Mouse (Mus musculus) CH12.LX (cell line): ENCODE data around the gene Fap. TPM values are rescaled to one million over a fixed set of nuclear protein-coding genes. Genes with fewer than 3 reads are reported as not detected.

Experiments used
- DNase-seq: peaks from one replicate; pipeline ENCODE4 v3.0.0-alpha.2; 2013; ENCODE audit errors: extremely low read depth
- H3K27ac ChIP-seq: 2 replicates; pipeline ENCODE4 v1.5.1; 2012; ENCODE audit warnings: low read depth, mild to moderate bottlenecking, control low read depth, moderate library complexity; ENCODE audit not compliant: insufficient read depth
- H3K27me3 ChIP-seq: replicated peaks from 2 replicates; pipeline ENCODE3; 2012; ENCODE audit warnings: inconsistent platforms
- H3K36me3 ChIP-seq, 2 experiments: replicated peaks in 1 of 2; 2 replicates each; pipeline versions ENCODE3 to v1.6.1; 2012; ENCODE audit warnings: inconsistent platforms in 1 of 2, low read length in 1 of 2, mild to moderate bottlenecking in 1 of 2, mixed read lengths in 1 of 2, moderate library complexity in 1 of 2; ENCODE audit not compliant: control insufficient read depth in 1 of 2, insufficient read depth in 1 of 2
- H3K4me1 ChIP-seq, 2 experiments: 2 replicates each; pipeline ENCODE4 v1.6.1; 2012; ENCODE audit warnings: inconsistent platforms in 1 of 2, moderate library complexity in 1 of 2; ENCODE audit not compliant: insufficient read depth in 2 of 2, control insufficient read depth in 1 of 2
- H3K4me2 ChIP-seq: 2 replicates; pipeline ENCODE4 v1.6.1; 2012; ENCODE audit warnings: low read depth, mild to moderate bottlenecking, control low read depth; ENCODE audit not compliant: poor library complexity, insufficient read depth, severe bottlenecking
- H3K4me3 ChIP-seq, 3 experiments: fragments of 150-350 bp in 1 of 3; sonication (generic) in 1 of 3; replicated peaks in 1 of 3; 2 replicates each; pipeline versions ENCODE3 to v1.5.1; 2011 to 2012; ENCODE audit warnings: low read depth in 2 of 3, low read length in 2 of 3, mild to moderate bottlenecking in 2 of 3, moderate library complexity in 2 of 3, control low read depth in 1 of 3, improper control_type of control experiment in 1 of 3, inconsistent platforms in 1 of 3, mixed read lengths in 1 of 3; ENCODE audit not compliant: poor library complexity in 1 of 3
- H3K79me2 ChIP-seq: replicated peaks from 2 replicates; pipeline ENCODE4 v1.6.1; 2012; ENCODE audit warnings: mild to moderate bottlenecking, moderate library complexity; ENCODE audit not compliant: control insufficient read depth, poor library complexity, insufficient read depth, severe bottlenecking; ENCODE audit errors: extremely low read depth
- H3K9ac ChIP-seq: 2 replicates; pipeline ENCODE4 v1.6.1; 2012; ENCODE audit warnings: low read depth, mild to moderate bottlenecking, control low read depth, moderate library complexity; ENCODE audit not compliant: insufficient read depth
- H3K9me3 ChIP-seq: replicated peaks from 2 replicates; pipeline ENCODE3; 2012; ENCODE audit warnings: low read length, inconsistent platforms, mixed read lengths
- BHLHE40 ChIP-seq: IDR thresholded peaks from 2 replicates; pipeline ENCODE4 v1.6.1; 2011; ENCODE audit warnings: mild to moderate bottlenecking, low read depth, low read length, improper control_type of control experiment
- CHD1 ChIP-seq: IDR thresholded peaks from 2 replicates; pipeline ENCODE4 v1.6.1; 2012; ENCODE audit warnings: low read depth, low read length, improper control_type of control experiment, inconsistent platforms
- CTCF ChIP-seq, 2 experiments: IDR thresholded peaks in 1 of 2; conservative IDR thresholded peaks in 1 of 2; 2 replicates each; pipeline ENCODE4 v1.5.1; 2011 to 2012; ENCODE audit warnings: low read depth in 2 of 2, low read length in 2 of 2, improper control_type of control experiment in 1 of 2, inconsistent platforms in 1 of 2, mild to moderate bottlenecking in 1 of 2, moderate library complexity in 1 of 2
- E2F4 ChIP-seq: IDR thresholded peaks from 2 replicates; pipeline ENCODE4 v1.6.1; 2011; ENCODE audit warnings: low read depth, low read length, improper control_type of control experiment; ENCODE audit not compliant: insufficient replicate concordance
- ELF1 ChIP-seq: IDR thresholded peaks from 2 replicates; pipeline ENCODE4 v1.6.1; 2014; ENCODE audit warnings: low read depth, mild to moderate bottlenecking, inconsistent platforms, low read length, improper control_type of control experiment
- GABPA ChIP-seq: IDR thresholded peaks from 2 replicates; pipeline ENCODE4 v1.6.1; 2012; ENCODE audit warnings: low read depth, low read length, improper control_type of control experiment, inconsistent platforms; ENCODE audit not compliant: insufficient replicate concordance
- HCFC1 ChIP-seq: IDR thresholded peaks from 2 replicates; pipeline ENCODE4 v1.6.1; 2012; ENCODE audit warnings: low read depth, mild to moderate bottlenecking, inconsistent platforms, low read length, improper control_type of control experiment
- IRF4 ChIP-seq: IDR thresholded peaks from 2 replicates; pipeline ENCODE4 v1.6.1; 2014; ENCODE audit warnings: low read depth, mild to moderate bottlenecking, inconsistent platforms, low read length, improper control_type of control experiment
- KAT2A ChIP-seq: IDR thresholded peaks from 2 replicates; pipeline ENCODE4 v1.6.1; 2012; ENCODE audit warnings: low read length, improper control_type of control experiment, inconsistent platforms; ENCODE audit not compliant: insufficient replicate concordance
- MAFK ChIP-seq: IDR thresholded peaks from 2 replicates; pipeline ENCODE4 v1.6.1; 2011; ENCODE audit warnings: low read length, improper control_type of control experiment; ENCODE audit not compliant: insufficient replicate concordance
- POLR2A ChIP-seq: IDR thresholded peaks from 2 replicates; pipeline ENCODE4 v1.6.1; 2011; ENCODE audit warnings: low read depth, mild to moderate bottlenecking, improper control_type of control experiment, low read length
- POLR2AphosphoS2 ChIP-seq: IDR thresholded peaks from 2 replicates; pipeline ENCODE4 v1.6.1; 2011; ENCODE audit warnings: low read depth, low read length, improper control_type of control experiment
- TBP ChIP-seq: conservative IDR thresholded peaks from 2 replicates; pipeline ENCODE4 v1.6.1; 2011; ENCODE audit warnings: low read depth, low read length, improper control_type of control experiment
- TCF12 ChIP-seq: IDR thresholded peaks from 2 replicates; pipeline ENCODE4 v1.6.1; 2014; ENCODE audit warnings: low read depth, mild to moderate bottlenecking, inconsistent platforms, low read length, improper control_type of control experiment
- USF2 ChIP-seq: conservative IDR thresholded peaks from 2 replicates; pipeline ENCODE4 v1.6.1; 2011; ENCODE audit warnings: low read depth, low read length, improper control_type of control experiment
- ZMIZ1 ChIP-seq: IDR thresholded peaks from 2 replicates; pipeline ENCODE4 v1.6.1; 2012; ENCODE audit warnings: low read depth, mild to moderate bottlenecking, inconsistent platforms, low read length, improper control_type of control experiment
- dilution Hi-C: fragments of 300-500 bp; cut with MboI; formaldehyde crosslinking; loops from 2 replicates; pipeline ENCODE4 v1.14.3; 2020; ENCODE audit warnings: low sequenced_read_pairs; ENCODE audit not compliant: extremely low pct_unique_long_range_greater_than_20kb, extremely low pct_ligation_motif_present
- in situ Hi-C: fragments of 300-500 bp; cut with MboI; formaldehyde crosslinking; loops from 3 replicates; pipeline ENCODE4 v1.14.3; 2019; ENCODE audit warnings: low sequenced_read_pairs, low pct_ligation_motif_present, low pct_unique_long_range_greater_than_20kb, mixed read lengths
- polyA plus RNA-seq: library from polyadenylated mRNA; unstranded; fragments of >175 nt; gene quantifications from 2 replicates; pipeline ENCODE4 v1.2.1, GENCODE M21; 2012; ENCODE audit warnings: low read depth; ENCODE audit not compliant: insufficient read length
- total RNA-seq, 2 experiments: library from RNA; depleted of rRNA; stranded (reverse); fragments of 300-350 nt in 1 of 2; fragments of >200 nt in 1 of 2; gene quantifications; 2 replicates each; pipeline ENCODE4 v1.2.3; 2012 to 2014

Gene Fap
- total and polyA plus RNA-seq, 3 experiments: 0.15 TPM; not detected in 2

DNA sequence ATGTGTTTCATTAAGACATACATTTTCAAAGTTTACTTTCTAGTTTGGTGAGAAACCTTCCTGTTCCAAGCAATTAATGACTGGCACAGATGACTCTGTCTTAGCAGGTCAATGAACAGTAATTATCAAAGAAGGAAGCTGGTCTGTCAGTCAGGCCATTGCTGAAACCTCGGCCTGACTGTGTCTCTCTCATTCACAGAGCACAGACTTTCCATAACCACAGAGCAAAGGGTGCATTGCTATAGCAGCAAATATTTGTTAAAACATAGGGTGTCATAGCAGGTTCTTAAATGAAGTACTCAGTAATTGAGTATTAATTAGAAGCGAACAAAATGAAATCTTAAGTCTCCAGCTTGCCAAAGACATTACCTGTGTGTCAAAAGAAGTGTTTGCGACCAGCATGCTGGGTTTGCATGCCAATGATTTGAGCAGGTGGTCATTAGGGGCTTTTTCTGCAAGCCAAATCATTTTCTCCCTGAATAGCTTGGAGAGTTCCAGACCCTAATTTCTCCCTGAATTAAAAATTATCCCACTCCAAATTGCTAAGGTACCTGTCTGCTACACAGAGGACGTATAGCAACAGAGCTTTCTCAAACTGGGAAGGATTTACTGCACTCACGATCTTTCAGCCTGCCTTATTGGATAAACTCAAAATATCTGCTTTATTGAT is 76.4 kb downstream of the Fap start:
- DNase-seq: peak; percentile 1
- H3K4me1 ChIP-seq: no peaks in the 10 kb centered on the region; a peak in 1 of 4 replicates
- no peaks in the 10 kb centered on the region for H3K27me3 ChIP-seq
- in situ Hi-C loops: no loop called here
- no peak overlapping the region for H3K4me2 ChIP-seq
- no peak overlapping the region for H3K9ac ChIP-seq
- H3K79me2 ChIP-seq: no peaks in the 10 kb centered on the region
- TF ChIP-seq USF2 (no peak), POLR2AphosphoS2 (no peak), HCFC1 (no peak), CTCF (conservative IDR thresholded peaks at IDR 0.05 in 1 of 2, IDR thresholded peaks at IDR 0.05 in 1 of 2; ENCODE audit: low read depth in 2 of 2, low read length in 2 of 2) (no peak), CHD1 (no peak), IRF4 (no peak)
- TF ChIP-seq, all 38 proteins: peak for 0
- no peak overlapping the region for H3K27ac ChIP-seq
- dilution Hi-C loops: no loop called here
- H3K36me3 ChIP-seq: no peaks in the 10 kb centered on the region
- H3K4me3 ChIP-seq: no peak overlapping the region
- no peaks in the 10 kb centered on the region for H3K9me3 ChIP-seq

DNA sequence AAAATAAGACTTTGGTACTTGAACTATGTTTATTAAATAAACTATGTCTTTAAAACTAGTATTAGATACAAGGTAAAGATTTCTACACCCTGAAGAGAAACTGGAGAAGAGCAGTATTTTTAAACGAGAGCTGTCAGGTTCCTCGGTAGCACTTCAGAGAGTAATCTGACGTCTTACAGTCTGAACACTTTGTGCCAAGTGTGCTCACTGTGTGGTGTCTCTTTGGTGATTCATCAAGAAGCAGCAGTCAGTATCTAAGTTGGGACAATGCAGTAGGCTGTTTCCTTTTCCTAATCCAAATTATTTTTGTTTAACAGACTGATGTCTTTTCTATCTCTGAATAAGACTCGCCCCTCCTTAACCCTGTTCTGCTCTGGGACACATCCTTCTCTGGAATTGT is 78.5 kb downstream of the Fap start:
- no peaks in the 10 kb centered on the region for H3K27me3 ChIP-seq
- H3K9ac ChIP-seq: no peak overlapping the region
- H3K27ac ChIP-seq: no peak overlapping the region
- H3K4me2 ChIP-seq: no peak overlapping the region
- H3K4me3 ChIP-seq: no peak overlapping the region
- H3K36me3 ChIP-seq: no peaks in the 10 kb centered on the region
- no peaks in the 10 kb centered on the region for H3K79me2 ChIP-seq
- DNase-seq: no peak
- H3K4me1 ChIP-seq: no peaks in the 10 kb centered on the region; a peak in 1 of 4 replicates
- H3K9me3 ChIP-seq: no peaks in the 10 kb centered on the region
- in situ Hi-C loops: no loop called here
- TF ChIP-seq ELF1: no peak
- TF ChIP-seq GABPA: no peak
- no peak for TF ChIP-seq ZMIZ1
- no peak for TF ChIP-seq POLR2A
- TF ChIP-seq KAT2A: no peak
- TF ChIP-seq TCF12: no peak
- no peak for TF ChIP-seq BHLHE40
- TF ChIP-seq TBP: no peak
- no peak for TF ChIP-seq POLR2AphosphoS2
- TF ChIP-seq E2F4: no peak
- no peak for TF ChIP-seq MAFK
- TF ChIP-seq, all 38 proteins: peak for 0
- dilution Hi-C loops: no loop called here
